Mouse (Mus musculus) heart, adult 11 months (tissue): ENCODE measurements around the gene Serpinf2.

Source experiments
- DNase-seq: peaks from one replicate; pipeline ENCODE4 v3.0.0; 2022

Gene Serpinf2

GRCm38 (mm10) chr11:75429019-75429705 lies 10.2 kb downstream of the Serpinf2 start:
- DNase-seq, result peak; percentile 93

GRCm38 (mm10) chr11:75424459-75424858 lies 14.9 kb downstream of the Serpinf2 start:
- DNase-seq, result no peak

- DNase-seq, result no peak
These were observed 15.4 kb downstream of the Serpinf2 start for GRCm38 (mm10) chr11:75424033-75424432.

GRCm38 (mm10) chr11:75423091-75423490 lies 16.3 kb downstream of the Serpinf2 start:
- no peak for DNase-seq

DNA sequence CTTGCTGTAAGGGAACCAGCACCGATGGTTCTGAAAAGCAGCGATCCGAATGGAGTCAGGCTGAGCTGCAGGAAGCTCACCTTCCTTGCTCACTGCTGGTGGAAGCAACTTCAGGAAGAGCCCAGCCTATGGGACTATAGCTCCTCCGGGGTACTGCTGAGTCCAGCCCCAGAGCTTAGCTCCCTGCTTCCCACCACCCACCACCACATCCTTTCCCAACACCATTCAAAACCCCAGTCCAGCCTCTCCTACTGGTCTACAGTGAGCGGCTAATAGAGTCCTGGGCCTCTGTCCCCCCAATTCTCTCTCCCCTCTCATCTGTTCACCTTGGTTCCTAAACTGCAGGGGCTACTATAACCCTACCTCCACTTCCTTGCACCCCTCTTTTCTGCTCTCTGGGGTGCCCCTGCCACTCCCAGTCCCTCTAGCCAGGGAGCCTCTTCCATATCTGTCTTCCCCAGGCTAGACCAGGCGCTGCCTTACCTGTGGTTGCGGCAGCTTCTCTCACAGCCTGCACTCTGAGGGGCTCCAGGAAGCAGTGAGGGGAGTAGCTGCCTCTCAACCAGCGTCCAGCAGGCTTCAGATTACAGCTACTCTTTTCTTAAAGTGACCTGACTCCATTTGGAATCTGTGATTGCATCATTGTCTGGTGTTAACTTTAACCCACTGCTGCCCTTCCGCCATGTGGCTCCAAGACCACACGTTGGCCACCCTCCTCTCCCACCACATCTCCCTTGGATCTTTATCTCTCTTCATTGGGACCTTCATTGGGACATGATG lies 17.2 kb downstream of the Serpinf2 start, which contains the start of gene Serpinf1:
TSS of gene Serpinf1 (minus strand) at position 689 of the 780 bp plus-strand sequence.
- DNase-seq, result peak; percentile 91

GRCm38 (mm10) chr11:75421375-75422012 lies 17.9 kb downstream of the Serpinf2 start:
- peak; percentile 94 for DNase-seq

GRCm38 (mm10) chr11:75420810-75421374 lies 18.5 kb downstream of the Serpinf2 start:
- DNase-seq, result peak; percentile 82

- DNase-seq, result peak; percentile 86
These were observed 19.4 kb downstream of the Serpinf2 start for GRCm38 (mm10) chr11:75420037-75420436.

DNA sequence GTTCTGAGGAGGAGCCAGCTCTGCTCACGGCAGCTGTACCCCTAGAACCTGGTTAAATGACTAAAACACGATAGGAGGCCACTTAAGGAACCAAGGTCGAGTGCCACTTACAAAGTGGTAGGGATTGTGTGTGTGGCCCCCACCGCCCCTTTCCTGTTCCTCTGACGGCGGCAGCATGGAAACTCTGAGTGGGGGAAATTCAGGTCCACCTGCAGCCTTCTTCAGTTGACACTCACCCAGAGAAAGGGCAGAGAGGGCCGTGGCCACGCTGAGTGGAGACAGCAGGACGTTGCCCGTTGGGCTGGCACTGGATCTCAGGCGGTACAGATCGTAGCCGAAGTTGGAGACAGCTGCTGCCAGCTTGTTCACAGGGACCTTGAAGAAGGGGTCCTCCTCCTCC lies 23.4 kb downstream of the Serpinf2 start:
- DNase-seq, result no peak

DNA sequence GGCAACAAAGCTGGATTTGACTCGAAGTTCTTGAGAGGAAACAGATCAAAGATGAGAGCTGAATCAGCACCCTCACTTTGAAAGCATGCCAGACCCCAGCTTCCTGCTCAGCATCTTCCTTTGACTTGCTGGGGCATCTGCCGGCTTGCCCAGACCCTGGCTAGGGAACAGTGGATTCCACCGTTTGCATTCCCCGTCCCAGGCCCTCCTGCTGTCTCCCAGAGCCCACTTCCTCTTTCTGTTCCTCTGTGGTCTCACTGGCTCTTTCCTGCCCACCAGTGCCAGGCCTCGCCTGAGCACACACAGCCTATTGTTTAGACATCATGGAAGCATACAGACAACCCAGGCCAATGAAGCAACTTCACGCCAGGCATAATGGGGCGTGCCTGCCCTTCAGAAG lies 24.3 kb downstream of the Serpinf2 start:
- DNase-seq, result peak; percentile 97

GRCm38 (mm10) chr11:75410591-75410990 lies 28.8 kb downstream of the Serpinf2 start:
- peak; percentile 85 for DNase-seq

GRCm38 (mm10) chr11:75409679-75410575 lies 29.5 kb downstream of the Serpinf2 start:
- DNase-seq, result no peak

GRCm38 (mm10) chr11:75406865-75407264 lies 32.5 kb downstream of the Serpinf2 start:
- DNase-seq, result peak; percentile 74

- DNase-seq, result peak; percentile 74
These were observed 33.3 kb downstream of the Serpinf2 start for GRCm38 (mm10) chr11:75406104-75406503.

DNA sequence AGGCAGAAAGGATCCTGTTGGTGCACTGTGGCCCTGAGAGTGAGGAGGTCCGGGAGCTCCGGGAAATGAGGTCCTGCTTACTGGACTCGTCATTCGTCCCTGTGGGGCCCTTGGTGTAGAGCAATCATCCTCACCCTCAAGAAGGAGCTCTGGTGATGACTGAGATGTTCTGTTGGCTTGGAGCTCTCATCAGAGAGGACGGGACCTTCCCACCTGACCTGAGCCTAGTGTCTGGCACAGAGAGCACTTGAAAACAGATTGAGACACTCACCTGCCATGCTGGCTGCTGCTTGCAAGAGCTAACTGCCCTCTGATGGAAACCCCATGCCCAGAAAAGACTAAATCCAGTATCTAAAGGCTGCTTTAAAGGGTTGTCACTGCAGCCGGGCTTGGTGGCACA lies 34.6 kb downstream of the Serpinf2 start:
- DNase-seq, result peak; percentile 87

DNA sequence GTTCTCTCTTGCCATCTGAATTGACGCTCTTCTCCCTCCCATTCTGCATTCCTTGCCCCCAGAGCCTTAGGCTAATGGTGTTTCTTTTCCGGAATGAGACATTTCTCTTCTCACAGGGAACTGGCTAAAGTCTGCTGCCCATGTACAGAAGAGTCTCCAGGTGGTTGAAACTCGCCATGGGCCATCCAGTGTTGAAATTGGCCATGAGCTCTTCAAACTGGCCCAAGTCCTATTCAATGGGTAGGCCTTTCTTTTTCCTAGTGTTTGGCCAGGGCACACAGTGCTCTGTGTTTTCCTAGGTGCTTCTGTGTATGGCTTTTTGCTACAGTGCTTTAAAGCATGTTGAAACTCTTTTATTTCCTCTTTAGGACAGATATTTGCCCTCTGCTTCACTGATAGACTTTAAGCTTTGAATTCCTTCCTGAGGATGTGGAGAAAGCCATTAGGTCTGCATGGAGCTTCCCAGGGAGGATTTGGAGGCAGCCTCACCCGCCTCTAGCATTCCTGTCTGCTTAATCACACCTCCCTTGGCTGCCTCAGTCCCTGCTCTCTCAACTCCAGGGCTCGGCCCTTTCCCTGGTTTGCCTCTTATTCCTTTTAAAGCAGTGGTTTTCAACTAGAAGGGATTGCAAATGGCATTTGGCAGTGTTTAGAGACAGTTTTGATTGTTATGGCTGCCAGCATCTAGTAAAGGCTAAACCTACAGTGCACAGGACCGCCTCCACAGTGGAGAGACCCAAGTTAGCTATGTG lies 35.9 kb downstream of the Serpinf2 start:
- peak; percentile 94 for DNase-seq

- DNase-seq, result peak; percentile 94
These were observed 37.1 kb downstream of the Serpinf2 start for GRCm38 (mm10) chr11:75402271-75402690.

- DNase-seq, result peak; percentile 88
These were observed 39.3 kb downstream of the Serpinf2 start for GRCm38 (mm10) chr11:75400099-75400498.

- DNase-seq, result peak; percentile 87
These were observed 40.0 kb downstream of the Serpinf2 start for GRCm38 (mm10) chr11:75399411-75399841.

DNA sequence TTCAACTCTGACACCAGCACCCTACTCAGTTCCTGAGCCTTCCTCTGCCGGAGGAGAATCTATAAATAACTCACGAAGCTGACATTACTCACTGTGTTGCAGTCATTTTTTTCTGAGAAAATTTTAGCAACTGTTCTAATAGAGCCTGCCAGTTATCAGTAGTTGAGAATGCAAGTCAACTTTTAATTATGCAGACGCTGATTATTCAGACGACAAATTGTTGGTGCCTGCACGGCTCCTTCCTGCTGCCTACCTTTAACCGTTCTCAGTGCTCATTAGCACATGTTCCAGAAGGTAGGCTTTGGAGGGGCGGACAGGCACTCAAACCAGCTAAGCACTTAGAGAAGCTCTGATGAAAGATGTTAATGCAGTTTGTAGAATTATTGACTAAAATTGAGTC lies 41.9 kb downstream of the Serpinf2 start:
- peak; percentile 60 for DNase-seq

DNA sequence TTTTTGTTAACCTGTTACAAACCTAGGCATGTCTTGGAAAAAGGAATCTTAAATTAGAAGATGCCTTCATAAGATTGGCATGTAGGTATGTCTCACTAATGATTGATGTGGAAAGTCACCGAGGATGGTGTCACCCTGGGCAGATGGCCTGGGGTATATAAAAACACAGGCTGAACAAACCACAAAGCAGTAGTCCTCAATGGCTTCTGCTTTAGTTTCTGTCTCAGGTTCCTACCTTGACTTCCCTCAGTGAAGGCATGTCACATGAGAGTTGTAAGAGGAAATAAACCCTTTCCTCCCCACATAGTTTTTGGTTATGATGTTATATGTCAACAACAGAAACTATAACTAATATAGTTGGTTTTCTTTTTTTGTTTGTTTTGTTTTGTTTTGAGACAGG lies 43.8 kb downstream of the Serpinf2 start:
- DNase-seq, result peak; percentile 8
